Mouse (Mus musculus) retina, adult 2 months (tissue): ENCODE data around the gene Denr.

Experiments
- DNase-seq: peaks from one replicate; pipeline ENCODE4 v3.0.0-alpha.2; 2012; ENCODE audit warnings: low read depth, low spot score

The Denr gene

GRCm38 (mm10) chr5:123906146-123906975, 614 bp upstream of the Denr start:
- no peak for DNase-seq

- no peak for DNase-seq
Observed at GRCm38 (mm10) chr5:123907631-123907977, 629 bp downstream of the Denr start.

GRCm38 (mm10) chr5:123914852-123915251, 7.9 kb downstream of the Denr start:
- no peak for DNase-seq

- no peak for DNase-seq
Observed at GRCm38 (mm10) chr5:123922112-123922511, 15.1 kb downstream of the Denr start.

- no peak for DNase-seq
Observed at GRCm38 (mm10) chr5:123927118-123927517, 20.1 kb downstream of the Denr start, which contains the start of gene Gm43518. Gene Gm43518 (plus strand): TSS chr5:123927418.

GRCm38 (mm10) chr5:123930508-123930989, 23.6 kb downstream of the Denr start, which contains the start of gene Ccdc62:
Gene Ccdc62 (plus strand): TSS chr5:123930679.
- peak; percentile 94 for DNase-seq

GRCm38 (mm10) chr5:123931131-123931530, 24.2 kb downstream of the Denr start:
- no peak for DNase-seq

GRCm38 (mm10) chr5:123932927-123933326, 26.0 kb downstream of the Denr start:
- DNase-seq, result no peak

- DNase-seq, result no peak
Observed at GRCm38 (mm10) chr5:123933556-123933955, 26.6 kb downstream of the Denr start.

- DNase-seq, result no peak
Observed at GRCm38 (mm10) chr5:123933957-123934591, 27.1 kb downstream of the Denr start.

- no peak for DNase-seq
Observed at GRCm38 (mm10) chr5:123935931-123936330, 29.0 kb downstream of the Denr start.

- no peak for DNase-seq
Observed at GRCm38 (mm10) chr5:123938479-123938878, 31.5 kb downstream of the Denr start.

GRCm38 (mm10) chr5:123946546-123946945, 39.6 kb downstream of the Denr start:
- DNase-seq, result no peak

GRCm38 (mm10) chr5:123947041-123947761, 40.2 kb downstream of the Denr start:
- DNase-seq, result peak; percentile 53

GRCm38 (mm10) chr5:123952365-123953045, 45.5 kb downstream of the Denr start:
- no peak for DNase-seq

- no peak for DNase-seq
Observed at GRCm38 (mm10) chr5:123957213-123957612, 50.2 kb downstream of the Denr start.

GRCm38 (mm10) chr5:123959018-123959417, 52.0 kb downstream of the Denr start:
- DNase-seq, result no peak

GRCm38 (mm10) chr5:123960129-123960528, 53.2 kb downstream of the Denr start:
- no peak for DNase-seq

GRCm38 (mm10) chr5:123961046-123961445, 54.1 kb downstream of the Denr start:
- DNase-seq, result no peak

GRCm38 (mm10) chr5:123964208-123964607, 57.2 kb downstream of the Denr start:
- DNase-seq, result no peak

GRCm38 (mm10) chr5:123966759-123967158, 59.8 kb downstream of the Denr start:
- no peak for DNase-seq

GRCm38 (mm10) chr5:123968468-123968867, 61.5 kb downstream of the Denr start:
- no peak for DNase-seq
